Mouse (Mus musculus): Measurements from ENCODE around the gene Gm28845. TPM values are rescaled to one million over a fixed set of nuclear protein-coding genes. Genes with fewer than 3 reads are reported as not detected.

Gm28845 gene
- polyA plus RNA-seq, 1 experiment from 2014 or later: not detected

GRCm38 (mm10) chr1:65090370-65090769 is 29.0 kb downstream of the Gm28845 start:
- ATAC-seq (ENCODE audit: low FRiP score, low TSS enrichment): no peak
- WGBS: 85% methylated on average over 2 of the region's 2 CpGs
- no peak for DNase-seq

GRCm38 (mm10) chr1:65088567-65089356 is 30.6 kb downstream of the Gm28845 start:
- Histone ChIP-seq H3K9ac (replicated peaks; ENCODE audit: low read length) (no peak overlapping the region), H3K9me3 (ENCODE audit: control insufficient read depth, low read length) (no peaks in the 10 kb centered on the region), H3K4me3 (replicated peaks; ENCODE audit: low read depth, low read length) (no peak overlapping the region), H3K27me3 (ENCODE audit: control insufficient read depth, insufficient read depth, low read length) (no peaks in the 10 kb centered on the region), H3K27ac (replicated peaks; ENCODE audit: low read depth, low read length) (no peak overlapping the region), H3K4me1 (ENCODE audit: control insufficient read depth, insufficient read depth, low read length) (no peaks in the 10 kb centered on the region), H3K36me3 (ENCODE audit: control insufficient read depth, insufficient read depth, low read length) (no peaks in the 10 kb centered on the region), H3K4me2 (ENCODE audit: low read length) (no peak overlapping the region)
- DNase-seq (no peak), ATAC-seq (ENCODE audit: low FRiP score, low TSS enrichment) (no peak)
- 87% methylated on average over 6 of the region's 6 CpGs for WGBS

More at GRCm38 (mm10) chr1:65090370-65090769, 29.0 kb downstream of the Gm28845 start:
- H3K36me3 ChIP-seq (ENCODE audit: control insufficient read depth, insufficient read depth, low read length): no peaks in the 10 kb centered on the region
- no peak overlapping the region for H3K4me2 ChIP-seq (ENCODE audit: low read length)
- H3K4me3 ChIP-seq (replicated peaks; ENCODE audit: low read depth, low read length): no peak overlapping the region
- H3K9ac ChIP-seq (replicated peaks; ENCODE audit: low read length): no peak overlapping the region
- no peaks in the 10 kb centered on the region for H3K27me3 ChIP-seq (ENCODE audit: control insufficient read depth, insufficient read depth, low read length)
- H3K9me3 ChIP-seq (ENCODE audit: control insufficient read depth, low read length): no peaks in the 10 kb centered on the region
- H3K27ac ChIP-seq (replicated peaks; ENCODE audit: low read depth, low read length): no peak overlapping the region
- no peaks in the 10 kb centered on the region for H3K4me1 ChIP-seq (ENCODE audit: control insufficient read depth, insufficient read depth, low read length)

- Histone ChIP-seq H3K9me3 (ENCODE audit: control insufficient read depth, low read length) (no peaks in the 10 kb centered on the region), H3K9ac (replicated peaks; ENCODE audit: low read length) (no peak within 1 kb of the TSS), H3K27ac (replicated peaks; ENCODE audit: low read depth, low read length) (no peak within 1 kb of the TSS), H3K4me3 (replicated peaks; ENCODE audit: low read depth, low read length) (no peak within 1 kb of the TSS), H3K4me2 (ENCODE audit: low read length) (no peak within 1 kb of the TSS), H3K4me1 (ENCODE audit: control insufficient read depth, insufficient read depth, low read length) (no peaks in the 10 kb centered on the region), H3K36me3 (ENCODE audit: control insufficient read depth, insufficient read depth, low read length) (no peaks in the 10 kb centered on the region), H3K27me3 (ENCODE audit: control insufficient read depth, insufficient read depth, low read length) (no peaks in the 10 kb centered on the region)
- WGBS: 26% methylated on average over 7 of the region's 7 CpGs
- ATAC-seq (ENCODE audit: low FRiP score, low TSS enrichment): no peak
- DNase-seq: peak; percentile 33
Measured at GRCm38 (mm10) chr1:65082188-65082587, 37.2 kb downstream of the Gm28845 start, which contains the start of gene Crygb. Gene Crygb (minus strand): TSS chr1:65082288.

- Histone ChIP-seq H3K27ac (replicated peaks; ENCODE audit: low read depth, low read length) (no peak overlapping the region), H3K4me3 (replicated peaks; ENCODE audit: low read depth, low read length) (no peak overlapping the region), H3K4me2 (ENCODE audit: low read length) (no peak overlapping the region), H3K9me3 (ENCODE audit: control insufficient read depth, low read length) (no peaks in the 10 kb centered on the region), H3K9ac (replicated peaks; ENCODE audit: low read length) (no peak overlapping the region), H3K27me3 (ENCODE audit: control insufficient read depth, insufficient read depth, low read length) (no peaks in the 10 kb centered on the region), H3K4me1 (ENCODE audit: control insufficient read depth, insufficient read depth, low read length) (no peaks in the 10 kb centered on the region), H3K36me3 (ENCODE audit: control insufficient read depth, insufficient read depth, low read length) (no peaks in the 10 kb centered on the region)
- ATAC-seq (ENCODE audit: low FRiP score, low TSS enrichment) (no peak), DNase-seq (peak; percentile 53)
- 30% methylated on average over 5 of the region's 5 CpGs for WGBS
Measured at GRCm38 (mm10) chr1:65075607-65076006, 43.8 kb downstream of the Gm28845 start.

- Histone ChIP-seq H3K9ac (replicated peaks; ENCODE audit: low read length) (no peak within 1 kb of the TSS), H3K4me2 (ENCODE audit: low read length) (no peak within 1 kb of the TSS), H3K27ac (replicated peaks; ENCODE audit: low read depth, low read length) (no peak within 1 kb of the TSS), H3K4me1 (ENCODE audit: control insufficient read depth, insufficient read depth, low read length) (no peaks in the 10 kb centered on the region), H3K27me3 (ENCODE audit: control insufficient read depth, insufficient read depth, low read length) (no peaks in the 10 kb centered on the region), H3K4me3 (replicated peaks; ENCODE audit: low read depth, low read length) (no peak within 1 kb of the TSS), H3K36me3 (ENCODE audit: control insufficient read depth, insufficient read depth, low read length) (no peaks in the 10 kb centered on the region), H3K9me3 (ENCODE audit: control insufficient read depth, low read length) (no peaks in the 10 kb centered on the region)
- DNase-seq: no peak
- 65% methylated on average over 6 of the region's 6 CpGs for WGBS
- no peak for ATAC-seq (ENCODE audit: low FRiP score, low TSS enrichment)
Measured at GRCm38 (mm10) chr1:65073589-65073988, 45.8 kb downstream of the Gm28845 start, which contains the start of gene Crygc. Gene Crygc (minus strand): TSS chr1:65073689.

GRCm38 (mm10) chr1:65067842-65068241 is 51.5 kb downstream of the Gm28845 start:
- no peaks in the 10 kb centered on the region for H3K27me3 ChIP-seq (ENCODE audit: control insufficient read depth, insufficient read depth, low read length)
- H3K4me3 ChIP-seq (replicated peaks; ENCODE audit: low read depth, low read length): no peak overlapping the region
- no peaks in the 10 kb centered on the region for H3K9me3 ChIP-seq (ENCODE audit: control insufficient read depth, low read length)
- H3K36me3 ChIP-seq (ENCODE audit: control insufficient read depth, insufficient read depth, low read length): no peaks in the 10 kb centered on the region
- no peak overlapping the region for H3K4me2 ChIP-seq (ENCODE audit: low read length)
- ATAC-seq (ENCODE audit: low FRiP score, low TSS enrichment): no peak
- DNase-seq: no peak
- no peak overlapping the region for H3K27ac ChIP-seq (replicated peaks; ENCODE audit: low read depth, low read length)
- no peaks in the 10 kb centered on the region for H3K4me1 ChIP-seq (ENCODE audit: control insufficient read depth, insufficient read depth, low read length)
- no peak overlapping the region for H3K9ac ChIP-seq (replicated peaks; ENCODE audit: low read length)

- Histone ChIP-seq H3K4me3 (replicated peaks; ENCODE audit: low read depth, low read length) (no peak overlapping the region), H3K27me3 (ENCODE audit: control insufficient read depth, insufficient read depth, low read length) (no peaks in the 10 kb centered on the region), H3K27ac (replicated peaks; ENCODE audit: low read depth, low read length) (no peak overlapping the region), H3K4me2 (ENCODE audit: low read length) (no peak overlapping the region), H3K36me3 (ENCODE audit: control insufficient read depth, insufficient read depth, low read length) (no peaks in the 10 kb centered on the region), H3K9ac (replicated peaks; ENCODE audit: low read length) (no peak overlapping the region), H3K9me3 (ENCODE audit: control insufficient read depth, low read length) (no peaks in the 10 kb centered on the region), H3K4me1 (ENCODE audit: control insufficient read depth, insufficient read depth, low read length) (no peaks in the 10 kb centered on the region)
- ATAC-seq (ENCODE audit: low FRiP score, low TSS enrichment) (no peak), DNase-seq (no peak)
- WGBS: 87% methylated on average over 15 of the region's 15 CpGs
Measured at GRCm38 (mm10) chr1:65064201-65064600, 55.2 kb downstream of the Gm28845 start.

- 67% methylated on average over 8 of the region's 8 CpGs for WGBS
- no peaks in the 10 kb centered on the region for H3K36me3 ChIP-seq (ENCODE audit: control insufficient read depth, insufficient read depth, low read length)
- H3K9ac ChIP-seq (replicated peaks; ENCODE audit: low read length): no peak within 1 kb of the TSS
- H3K4me2 ChIP-seq (ENCODE audit: low read length): no peak within 1 kb of the TSS
- H3K4me3 ChIP-seq (replicated peaks; ENCODE audit: low read depth, low read length): no peak within 1 kb of the TSS
- no peaks in the 10 kb centered on the region for H3K27me3 ChIP-seq (ENCODE audit: control insufficient read depth, insufficient read depth, low read length)
- no peak for DNase-seq
- H3K9me3 ChIP-seq (ENCODE audit: control insufficient read depth, low read length): no peaks in the 10 kb centered on the region
- no peak for ATAC-seq (ENCODE audit: low FRiP score, low TSS enrichment)
- H3K27ac ChIP-seq (replicated peaks; ENCODE audit: low read depth, low read length): no peak within 1 kb of the TSS
- no peaks in the 10 kb centered on the region for H3K4me1 ChIP-seq (ENCODE audit: control insufficient read depth, insufficient read depth, low read length)
Measured at GRCm38 (mm10) chr1:65063352-65063751, 56.0 kb downstream of the Gm28845 start, which contains the start of gene Crygd. Gene Crygd (minus strand): TSS chr1:65063452.

- no peak overlapping the region for H3K4me3 ChIP-seq (replicated peaks; ENCODE audit: low read depth, low read length)
- H3K27me3 ChIP-seq (ENCODE audit: control insufficient read depth, insufficient read depth, low read length): no peaks in the 10 kb centered on the region
- no peaks in the 10 kb centered on the region for H3K9me3 ChIP-seq (ENCODE audit: control insufficient read depth, low read length)
- H3K4me1 ChIP-seq (ENCODE audit: control insufficient read depth, insufficient read depth, low read length): no peaks in the 10 kb centered on the region
- no peak for DNase-seq
- H3K36me3 ChIP-seq (ENCODE audit: control insufficient read depth, insufficient read depth, low read length): no peaks in the 10 kb centered on the region
- WGBS: 44% methylated on average over 2 of the region's 2 CpGs
- no peak for ATAC-seq (ENCODE audit: low FRiP score, low TSS enrichment)
- H3K27ac ChIP-seq (replicated peaks; ENCODE audit: low read depth, low read length): no peak overlapping the region
- no peak overlapping the region for H3K9ac ChIP-seq (replicated peaks; ENCODE audit: low read length)
- H3K4me2 ChIP-seq (ENCODE audit: low read length): no peak overlapping the region
Measured at GRCm38 (mm10) chr1:65052140-65052539, 67.2 kb downstream of the Gm28845 start.

All from midbrain, embryonic 14.5 days (tissue).